Mouse (Mus musculus) ovary, postnatal 36 days (tissue): ENCODE results near the gene Efemp2.
"Not testable (repeated sequence)": the region's sequence is repeated elsewhere in the genome, so short reads cannot be mapped to it uniquely, and the experiment has no call there.

Experiments used
- DNase-seq: peaks from one replicate; pipeline ENCODE4 v3.0.0; 2022; ENCODE audit warnings: low spot score, mixed read lengths

Efemp2 gene

DNA sequence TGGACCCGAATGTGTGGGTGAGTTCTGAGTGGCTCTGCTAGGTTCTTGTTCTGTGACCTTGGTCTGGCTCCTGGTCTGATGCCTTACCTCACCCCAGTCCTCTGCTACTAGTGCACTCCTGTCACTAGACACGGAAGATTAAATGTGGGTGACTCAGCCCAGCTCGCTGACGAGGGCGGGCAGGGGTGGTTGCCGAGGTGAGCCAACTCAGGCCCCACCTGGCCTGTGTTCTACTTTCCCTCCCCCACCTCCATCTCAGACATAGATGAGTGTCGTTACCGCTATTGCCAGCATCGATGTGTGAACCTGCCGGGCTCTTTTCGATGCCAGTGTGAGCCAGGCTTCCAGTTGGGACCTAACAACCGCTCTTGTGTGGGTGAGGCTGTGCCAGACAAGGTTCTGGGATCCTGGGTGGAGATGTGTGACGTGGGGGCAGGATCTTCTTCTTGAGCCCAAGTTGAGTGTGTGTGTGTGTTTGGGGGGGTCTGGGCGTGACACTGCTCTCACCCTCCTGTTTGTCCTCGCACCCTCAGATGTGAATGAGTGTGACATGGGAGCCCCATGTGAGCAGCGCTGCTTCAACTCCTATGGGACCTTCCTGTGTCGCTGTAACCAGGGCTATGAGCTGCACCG is 4.0 kb downstream of the Efemp2 start:
- no peak for DNase-seq

DNA sequence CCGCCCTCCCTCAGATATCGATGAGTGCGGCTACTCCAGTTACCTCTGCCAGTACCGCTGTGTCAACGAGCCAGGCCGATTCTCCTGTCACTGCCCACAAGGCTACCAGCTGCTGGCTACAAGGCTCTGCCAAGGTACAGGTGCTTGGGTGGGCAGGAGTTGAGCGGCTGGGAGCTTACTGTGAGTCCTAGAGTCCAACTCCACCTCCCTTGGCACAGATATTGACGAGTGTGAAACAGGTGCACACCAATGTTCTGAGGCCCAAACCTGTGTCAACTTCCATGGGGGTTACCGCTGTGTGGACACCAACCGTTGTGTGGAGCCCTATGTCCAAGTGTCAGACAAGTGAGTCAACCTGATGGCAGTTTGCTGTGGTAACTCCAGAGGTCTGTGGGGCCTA is 6.3 kb downstream of the Efemp2 start:
- DNase-seq = no peak

- no peak for DNase-seq
These were observed 7.6 kb downstream of the Efemp2 start for GRCm38 (mm10) chr19:5481398-5481797.

GRCm38 (mm10) chr19:5483386-5484359 is 9.9 kb downstream of the Efemp2 start:
- no peak for DNase-seq

GRCm38 (mm10) chr19:5484496-5484895 is 10.7 kb downstream of the Efemp2 start:
- DNase-seq = no peak

DNA sequence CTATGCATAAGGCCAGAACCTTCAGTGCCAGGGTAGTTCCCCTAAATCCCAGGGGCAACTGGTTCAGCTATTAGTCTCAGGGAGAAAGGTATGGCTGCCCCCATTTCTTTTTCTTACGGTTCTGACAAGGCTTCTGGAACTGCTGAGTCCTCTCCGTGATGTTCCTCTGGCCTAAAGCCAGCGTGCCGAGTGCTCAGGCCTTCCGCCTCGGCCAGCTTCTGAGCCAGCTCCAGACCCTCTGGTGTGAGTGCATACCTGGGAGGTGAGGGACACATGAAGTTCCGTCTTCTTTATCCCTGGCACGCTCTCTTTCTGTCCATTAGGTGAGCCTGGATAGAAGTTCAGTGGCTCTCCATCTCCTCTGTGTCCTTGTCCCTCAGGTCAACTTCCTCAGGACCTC is 11.6 kb downstream of the Efemp2 start:
- no peak for DNase-seq

GRCm38 (mm10) chr19:5485821-5486220 is 12.1 kb downstream of the Efemp2 start:
- no peak for DNase-seq

- no peak for DNase-seq
These were observed 12.5 kb downstream of the Efemp2 start for GRCm38 (mm10) chr19:5486286-5486685.

GRCm38 (mm10) chr19:5486771-5487170 is 13.0 kb downstream of the Efemp2 start:
- no peak for DNase-seq

DNA sequence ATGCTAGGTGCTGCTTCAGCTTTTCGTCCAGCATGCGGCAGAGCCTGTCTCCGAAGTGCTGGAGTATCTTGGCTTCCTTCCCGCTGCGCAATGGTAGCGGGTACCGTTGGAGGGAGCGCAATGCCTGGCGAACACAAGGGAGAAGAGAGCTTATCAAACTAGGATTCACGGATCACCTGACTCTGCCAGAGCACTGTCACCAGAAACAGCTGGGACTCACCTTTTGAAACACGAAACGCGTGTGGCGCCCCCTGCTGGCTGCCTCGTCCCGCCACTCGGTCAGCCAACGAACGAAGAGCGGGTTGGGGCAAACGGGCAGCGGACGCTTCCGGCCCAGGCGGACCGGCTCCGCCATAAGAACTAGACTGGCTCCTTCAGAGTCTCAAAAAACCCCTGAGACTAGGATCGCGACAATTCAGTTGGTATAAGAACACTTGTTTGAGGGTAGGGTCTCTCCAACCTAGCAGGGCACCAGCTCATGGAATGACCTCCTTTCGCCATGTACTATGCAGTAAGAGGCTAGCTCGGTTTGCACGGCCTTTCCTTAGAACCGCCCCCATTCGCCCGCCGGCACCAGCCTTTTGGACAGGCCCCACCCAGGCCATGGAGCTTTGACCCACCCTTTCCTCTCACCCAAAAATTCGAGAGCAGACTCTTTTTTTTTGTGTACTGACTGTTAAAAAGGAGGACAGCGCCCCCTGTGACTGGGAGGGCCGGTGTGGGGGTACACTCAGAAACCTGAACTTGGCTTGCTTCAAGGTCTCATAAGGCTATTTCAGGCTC is 14.2 kb downstream of the Efemp2 start, which contains the start of gene Mus81:
Gene Mus81, minus strand, starts transcription at position 635 of the 783 bp plus-strand sequence.
- peak; percentile 93 for DNase-seq

- DNase-seq = peak; percentile 96
These were observed 15.3 kb downstream of the Efemp2 start for GRCm38 (mm10) chr19:5488878-5489571.

DNA sequence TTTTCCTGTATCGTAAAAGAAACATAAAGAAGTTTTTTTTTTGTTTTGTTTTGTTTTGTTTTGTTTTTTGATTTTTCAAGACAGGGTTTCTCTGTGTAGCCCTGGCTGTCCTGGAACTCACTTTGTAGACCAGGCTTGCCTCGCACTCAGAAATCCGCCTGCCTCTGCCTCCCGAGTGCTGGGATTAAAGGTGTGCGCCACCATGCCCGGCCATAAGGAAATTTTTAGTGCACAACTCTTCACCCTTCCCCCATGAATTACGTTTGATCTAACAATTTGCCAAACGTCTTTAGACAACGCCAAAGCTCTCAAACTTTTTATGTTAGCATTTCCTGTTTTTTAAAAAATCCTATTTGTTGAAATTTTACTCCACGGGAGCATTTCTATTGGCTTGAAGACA is 16.0 kb downstream of the Efemp2 start:
- not testable (repeated sequence) for DNase-seq

GRCm38 (mm10) chr19:5490313-5490897 is 16.7 kb downstream of the Efemp2 start, which contains the start of gene Cfl1:
Gene Cfl1, plus strand, starts transcription at chr19:5490455.
- DNase-seq = peak; percentile 95

DNA sequence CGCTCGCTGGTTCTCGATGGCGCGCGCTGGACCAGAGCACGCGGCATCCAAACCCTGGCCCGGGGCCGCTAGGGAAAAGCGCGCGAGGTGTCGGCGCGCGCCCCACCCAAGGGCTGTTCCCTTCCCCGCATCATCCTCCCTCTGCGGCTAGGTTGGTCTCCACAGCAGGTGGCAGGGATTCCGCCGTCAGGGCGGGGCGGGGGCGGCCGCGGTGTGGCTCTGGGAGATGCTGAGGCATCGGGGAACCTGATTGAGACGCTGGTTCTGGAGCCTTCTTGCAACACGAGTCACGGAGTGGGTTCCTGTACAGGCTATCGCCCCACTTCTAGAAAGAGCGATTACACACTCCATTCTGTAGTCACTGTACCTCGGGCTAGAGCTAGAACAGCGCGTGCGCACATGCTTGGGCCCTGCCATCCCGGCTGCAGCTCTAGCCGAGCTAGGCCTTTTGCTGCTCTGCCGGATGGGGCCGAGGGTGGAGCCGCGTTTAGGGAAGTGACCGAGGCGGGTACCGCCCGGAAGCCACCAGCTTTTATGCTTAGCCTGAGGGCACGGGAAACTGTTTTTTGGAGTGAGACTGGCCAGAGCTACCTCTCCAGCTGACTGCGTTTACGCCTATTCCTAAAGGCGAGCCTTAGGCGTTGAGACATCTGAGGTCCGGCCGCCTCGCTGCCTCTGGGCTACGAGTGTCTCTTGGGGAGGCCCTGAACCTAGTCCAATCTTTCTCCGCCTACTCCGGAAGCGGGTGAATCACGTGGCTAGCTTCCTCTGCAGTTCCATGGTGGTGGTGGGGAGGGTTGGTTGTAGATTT is 17.3 kb downstream of the Efemp2 start:
- DNase-seq = peak; percentile 78

GRCm38 (mm10) chr19:5492641-5493040 is 18.9 kb downstream of the Efemp2 start:
- DNase-seq = no peak

DNA sequence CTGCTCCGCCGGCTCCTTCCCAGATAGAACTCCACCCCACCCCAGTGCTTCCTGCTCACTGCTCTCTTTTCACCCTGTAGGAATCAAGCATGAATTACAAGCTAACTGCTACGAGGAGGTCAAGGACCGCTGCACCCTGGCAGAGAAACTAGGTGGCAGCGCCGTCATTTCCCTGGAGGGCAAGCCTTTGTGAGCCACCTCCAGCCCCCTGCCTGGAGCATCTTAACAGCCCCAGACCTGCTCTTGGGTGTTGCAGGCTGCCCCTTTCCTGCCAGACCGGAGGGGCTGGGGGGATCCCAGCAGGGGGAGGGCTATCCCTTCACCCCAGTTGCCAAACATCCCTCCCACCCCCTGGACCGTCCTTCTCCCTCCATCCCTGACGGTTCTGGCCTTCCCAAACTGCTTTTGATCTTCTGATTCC is 19.6 kb downstream of the Efemp2 start:
- not testable (repeated sequence) for DNase-seq

- DNase-seq = no peak
These were observed 20.6 kb downstream of the Efemp2 start for GRCm38 (mm10) chr19:5494314-5494713.

DNA sequence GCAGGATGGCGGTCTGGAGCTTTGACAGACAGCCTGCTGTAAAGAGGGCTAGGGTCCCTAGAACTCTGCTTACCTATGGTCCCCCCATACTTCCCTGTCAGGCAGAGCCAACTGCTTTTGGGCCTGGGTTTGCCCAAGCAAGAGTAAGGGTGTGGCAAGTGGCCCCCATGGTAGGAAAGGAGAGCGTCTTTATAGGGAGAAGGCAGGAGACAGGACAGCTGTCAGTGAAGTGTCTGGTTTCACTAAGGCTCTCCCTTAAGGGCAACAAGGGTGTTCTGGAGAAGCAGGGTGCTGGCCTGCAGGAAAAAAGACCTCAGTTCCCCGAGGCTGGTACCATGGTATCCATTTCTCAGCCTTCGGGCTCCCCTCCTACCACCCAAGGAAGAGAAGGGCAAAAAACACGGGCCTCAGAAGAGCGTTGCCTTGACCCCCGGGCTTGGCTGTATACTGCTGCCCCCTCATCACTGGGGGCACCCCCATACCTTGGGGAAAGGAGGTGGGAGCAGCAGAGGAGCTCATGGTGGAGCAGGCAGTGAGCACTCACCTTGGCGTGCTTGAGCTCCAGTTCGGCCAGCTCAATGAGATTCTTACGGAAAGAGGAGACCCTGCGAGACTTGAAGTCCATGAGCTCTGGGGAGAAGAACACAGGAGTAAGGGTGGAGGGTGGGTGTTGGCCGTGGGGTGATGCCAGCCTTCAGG is 21.7 kb downstream of the Efemp2 start:
- no peak for DNase-seq

GRCm38 (mm10) chr19:5496052-5496370 is 22.3 kb downstream of the Efemp2 start:
- DNase-seq = no peak

DNA sequence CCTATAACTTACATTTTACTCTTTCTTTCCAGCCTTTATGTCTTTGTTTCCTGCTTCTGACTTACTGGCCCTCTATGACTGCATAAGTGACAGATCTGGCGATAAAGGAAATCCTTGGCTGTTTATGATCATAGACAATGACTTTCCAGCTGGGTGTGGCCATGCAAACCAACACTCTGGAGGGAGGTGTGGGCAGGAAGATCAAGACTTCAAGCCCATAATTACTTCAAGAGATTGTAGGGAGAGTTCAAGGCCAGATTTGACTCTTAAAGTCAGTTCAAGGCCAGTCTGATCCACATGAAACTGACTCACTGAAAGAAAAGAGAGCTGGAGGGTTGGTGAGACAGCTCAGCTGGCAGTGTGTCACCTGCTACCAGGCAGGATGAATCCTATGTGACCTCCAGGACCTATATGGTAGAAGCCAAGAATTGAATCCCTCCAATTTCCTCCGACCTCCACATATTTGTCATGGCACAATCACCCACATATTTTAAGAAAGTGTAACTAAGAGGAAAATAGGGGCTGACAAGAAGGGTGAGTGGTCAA is 26.6 kb downstream of the Efemp2 start:
- no peak for DNase-seq
